Mouse (Mus musculus) megakaryocyte progenitor cell, adult 5-6 weeks (primary cell): Measurements from ENCODE around the gene Xpnpep1. TPM values are rescaled to one million over a fixed set of nuclear protein-coding genes. Genes with fewer than 3 reads are reported as not detected.

Source experiments
- ATAC-seq: replicated peaks from 2 replicates; pipeline ENCODE4 v1.8.0; 2016; ENCODE audit warnings: mild to moderate bottlenecking, moderate TSS enrichment, inconsistent platforms; ENCODE audit not compliant: poor library complexity
- total RNA-seq, 2 experiments: library from RNA; stranded (forward) in 1 of 2; stranded (reverse) in 1 of 2; fragments of 157-497, 149-512 nt in 1 of 2; fragments of 200-1000 nt in 1 of 2; gene quantifications; 2 replicates each; pipeline versions ENCODE4 v1.2.3 to v1.2.4; 2015 to 2017

The Xpnpep1 gene
- total RNA-seq (2015) (55.6 and 57.3 TPM in 2 replicates), total RNA-seq (2017) (46.9 and 62.8 TPM in 2 replicates)

GRCm38 (mm10) chr19:53040164-53041132, at the start of gene Xpnpep1:
TSS of gene Xpnpep1 (minus strand) at chr19:53040214.
- ATAC-seq, result no peak

DNA sequence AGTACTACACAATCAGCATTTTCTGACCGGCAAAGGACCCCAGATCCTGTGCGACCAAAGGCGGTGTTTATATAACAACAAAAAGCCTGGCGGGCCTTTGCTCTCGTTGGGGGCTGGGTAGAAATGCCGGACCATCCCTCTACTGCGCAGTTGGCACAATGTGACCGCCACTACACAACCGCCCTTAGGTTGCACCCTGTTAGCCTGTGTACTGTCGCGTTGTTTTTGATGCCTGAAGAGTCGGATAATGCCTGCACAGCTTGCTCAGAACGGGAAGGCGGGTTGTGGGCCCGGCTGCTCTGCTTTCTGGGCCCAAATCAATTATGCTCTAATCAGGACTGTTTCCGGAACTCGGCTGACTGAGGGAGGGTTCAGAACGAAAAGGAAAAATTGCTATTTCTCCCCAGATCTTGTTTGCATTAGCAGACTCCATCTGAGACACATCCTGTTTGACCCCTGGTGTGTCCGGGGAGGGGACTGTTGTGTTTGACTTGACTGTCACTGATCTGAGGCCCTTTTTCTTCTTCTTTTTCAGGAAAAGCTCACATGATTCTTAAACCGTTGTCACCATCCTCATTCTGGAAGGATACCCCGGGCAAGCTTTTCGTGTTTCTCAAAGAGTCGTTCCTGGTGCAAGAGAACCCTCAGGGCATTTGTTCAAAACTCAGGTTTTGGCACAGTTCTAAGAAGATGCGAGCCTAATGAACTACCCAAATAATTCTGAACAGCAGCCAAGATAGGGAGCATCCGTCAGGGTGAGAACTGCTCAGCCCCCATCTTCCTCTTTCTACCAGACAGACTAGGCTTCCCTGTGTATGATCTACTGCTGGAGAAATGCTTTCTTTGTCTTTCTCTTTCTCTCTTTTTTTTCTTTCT, 47.5 kb upstream of the Xpnpep1 start:
- peak; percentile 70 for ATAC-seq

DNA sequence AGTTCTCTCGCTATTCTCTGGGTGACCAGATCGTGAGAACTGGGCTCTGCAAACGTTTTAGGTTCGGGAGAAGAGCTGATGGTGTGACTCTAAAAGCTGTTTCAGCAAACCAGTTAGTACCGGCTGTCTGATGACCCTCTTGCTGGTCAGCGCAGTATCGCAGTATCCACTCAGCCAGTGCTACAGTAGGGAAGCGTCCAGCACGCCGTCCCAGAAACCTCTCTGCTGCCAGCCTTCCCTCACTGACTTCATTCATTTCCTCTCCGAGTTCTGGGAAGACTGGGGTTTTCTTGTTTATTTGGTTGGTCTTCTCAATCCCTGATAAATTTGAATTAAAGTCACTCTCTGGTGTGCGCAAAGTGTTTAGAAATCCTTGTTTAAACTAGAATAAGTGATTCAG, 46.8 kb upstream of the Xpnpep1 start:
- no peak for ATAC-seq

GRCm38 (mm10) chr19:53084735-53085134, 44.7 kb upstream of the Xpnpep1 start:
- ATAC-seq, result no peak

DNA sequence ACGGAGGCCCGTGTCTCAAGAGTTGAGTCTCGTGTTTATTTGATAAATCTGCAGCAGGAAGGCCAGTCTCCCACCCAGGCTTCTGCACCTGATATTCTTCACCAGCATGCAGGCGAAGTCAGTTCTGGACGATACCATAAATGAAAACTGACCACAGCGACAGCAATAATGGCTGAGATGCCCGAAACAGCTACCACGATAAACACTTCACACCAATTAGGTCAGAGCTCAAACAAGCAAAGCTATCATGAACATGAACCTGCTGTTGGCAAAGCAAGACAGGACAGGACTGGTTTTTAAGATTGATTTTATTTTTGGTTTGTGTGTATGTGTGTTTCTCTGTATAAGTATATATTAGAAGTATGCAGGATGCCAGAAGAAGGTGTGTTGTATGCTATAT, 42.8 kb upstream of the Xpnpep1 start:
- ATAC-seq, result no peak

DNA sequence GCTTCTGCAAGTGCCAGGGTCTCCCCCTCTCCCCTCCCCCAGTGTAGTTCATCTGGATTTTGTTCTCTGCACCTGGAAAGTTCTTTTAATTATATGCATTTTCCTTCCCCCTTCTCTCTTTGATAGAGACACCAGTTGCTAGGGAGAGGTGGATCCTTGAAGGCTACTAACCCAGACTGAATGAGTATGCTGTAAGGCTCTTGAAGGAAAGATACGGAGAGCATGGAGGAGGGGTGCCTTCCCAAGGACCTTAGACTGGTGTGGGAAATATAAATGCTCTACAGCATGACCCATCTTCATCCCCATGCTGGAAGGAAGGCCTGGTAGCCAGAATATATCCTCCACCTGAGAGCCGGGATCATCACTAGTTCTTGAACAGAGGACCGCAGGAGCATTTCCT, 41.3 kb upstream of the Xpnpep1 start:
- ATAC-seq, result no peak

DNA sequence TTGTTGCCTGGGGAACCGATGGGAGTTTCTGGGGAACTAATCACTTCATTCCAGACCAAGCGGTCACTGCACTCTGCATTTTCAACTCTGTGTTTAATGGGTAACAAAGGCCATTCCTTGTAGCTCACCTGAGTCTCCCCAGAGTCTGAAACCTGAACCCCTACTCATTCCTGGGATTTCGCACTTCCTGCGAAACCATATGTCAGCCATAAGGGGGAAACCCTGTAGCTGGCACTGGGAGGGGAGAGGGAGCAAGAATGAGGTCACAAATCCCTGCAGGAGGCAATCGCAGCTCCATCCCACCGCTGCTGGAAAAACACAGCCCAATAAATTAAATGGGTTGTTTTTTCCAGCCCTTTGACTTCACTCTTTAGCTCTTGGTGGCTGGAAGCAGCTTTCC, 40.9 kb upstream of the Xpnpep1 start:
- ATAC-seq, result no peak

GRCm38 (mm10) chr19:53080487-53080886, 40.5 kb upstream of the Xpnpep1 start:
- ATAC-seq, result no peak

- no peak for ATAC-seq
Observed at GRCm38 (mm10) chr19:53080026-53080425, 40.0 kb upstream of the Xpnpep1 start.

GRCm38 (mm10) chr19:53078271-53079085, 38.5 kb upstream of the Xpnpep1 start:
- ATAC-seq, result no peak

DNA sequence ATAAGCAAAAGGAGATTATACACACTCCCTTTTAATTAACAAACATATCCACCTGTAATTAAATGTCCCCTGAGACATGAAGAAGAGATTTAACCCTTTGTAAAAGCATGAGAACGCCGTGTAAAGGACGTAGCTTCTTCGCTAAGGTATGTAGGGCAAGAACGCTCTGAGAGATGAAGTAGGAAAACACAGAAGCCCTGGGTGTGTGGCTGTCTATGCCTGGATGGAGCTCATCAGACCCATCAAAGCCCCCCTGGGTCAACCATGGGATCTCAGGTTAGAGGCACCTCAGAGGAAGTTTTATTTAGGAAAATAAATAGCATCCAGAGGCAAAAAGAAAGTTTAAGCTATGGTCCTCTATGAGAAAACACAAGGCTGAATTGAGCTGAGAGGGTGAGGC, 37.3 kb upstream of the Xpnpep1 start:
- no peak for ATAC-seq

GRCm38 (mm10) chr19:53076238-53076981, 36.4 kb upstream of the Xpnpep1 start:
- ATAC-seq, result no peak

GRCm38 (mm10) chr19:53075896-53076237, 35.9 kb upstream of the Xpnpep1 start:
- no peak for ATAC-seq

- ATAC-seq, result peak; percentile 29
Observed at GRCm38 (mm10) chr19:53074899-53075722, 35.1 kb upstream of the Xpnpep1 start.

DNA sequence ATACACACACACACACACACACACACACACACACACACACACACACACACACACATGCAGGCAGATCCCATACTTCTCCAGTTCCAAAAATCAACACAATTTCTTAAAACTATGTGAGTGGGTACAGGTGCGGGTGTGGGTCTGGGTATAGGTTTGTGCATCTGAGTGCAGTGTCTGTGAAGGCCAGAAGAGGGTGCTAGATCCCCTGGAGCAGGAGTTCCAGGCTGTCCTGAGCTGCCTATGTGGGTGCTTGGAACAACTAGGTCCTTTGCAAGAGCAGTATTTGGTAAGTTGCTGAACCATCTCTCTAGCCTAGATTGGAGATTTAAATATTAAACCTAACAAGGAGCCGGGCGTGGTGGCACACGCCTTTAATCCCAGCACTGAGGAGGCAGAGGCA, 33.5 kb upstream of the Xpnpep1 start:
- ATAC-seq, result peak; percentile 78

DNA sequence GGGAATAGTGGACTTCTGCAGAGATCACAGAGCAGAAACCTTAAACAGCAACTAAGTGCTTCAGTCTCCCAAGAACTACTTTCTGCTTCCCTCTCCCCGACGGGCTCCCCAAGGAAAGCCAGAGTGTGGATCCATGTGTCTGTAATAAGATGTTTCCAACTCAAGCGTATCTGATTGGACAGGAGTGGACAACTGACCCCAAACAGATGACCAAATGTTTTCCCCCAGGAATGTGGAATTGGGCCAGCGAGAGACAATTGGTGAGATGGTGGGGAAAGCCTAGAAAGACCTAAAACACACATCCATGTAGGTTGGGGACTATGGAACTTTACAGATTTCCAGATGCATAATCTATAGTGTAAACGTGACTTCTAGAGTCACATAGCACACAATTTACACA, 32.4 kb upstream of the Xpnpep1 start:
- no peak for ATAC-seq

- no peak for ATAC-seq
Observed at GRCm38 (mm10) chr19:53071651-53072050, 31.6 kb upstream of the Xpnpep1 start.

DNA sequence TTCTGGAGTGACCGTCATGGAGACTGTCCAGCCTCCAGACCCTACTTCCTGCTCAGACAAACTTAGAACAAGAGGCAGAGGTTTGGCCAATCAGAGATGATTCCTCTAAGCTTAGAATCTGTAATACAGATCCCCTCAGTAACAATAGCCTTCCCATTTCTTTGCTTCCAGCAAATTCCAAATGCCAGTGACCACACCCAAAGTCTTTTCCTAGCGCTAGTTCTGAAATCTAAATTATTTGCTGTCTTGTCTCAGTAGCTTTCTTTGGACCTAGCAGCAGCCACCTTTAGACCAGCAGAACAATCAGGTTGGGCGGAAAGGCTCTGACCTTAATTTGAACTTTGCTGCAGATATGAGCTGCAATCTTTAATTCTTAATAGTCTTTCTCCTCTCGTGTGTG, 30.9 kb upstream of the Xpnpep1 start:
- no peak for ATAC-seq

DNA sequence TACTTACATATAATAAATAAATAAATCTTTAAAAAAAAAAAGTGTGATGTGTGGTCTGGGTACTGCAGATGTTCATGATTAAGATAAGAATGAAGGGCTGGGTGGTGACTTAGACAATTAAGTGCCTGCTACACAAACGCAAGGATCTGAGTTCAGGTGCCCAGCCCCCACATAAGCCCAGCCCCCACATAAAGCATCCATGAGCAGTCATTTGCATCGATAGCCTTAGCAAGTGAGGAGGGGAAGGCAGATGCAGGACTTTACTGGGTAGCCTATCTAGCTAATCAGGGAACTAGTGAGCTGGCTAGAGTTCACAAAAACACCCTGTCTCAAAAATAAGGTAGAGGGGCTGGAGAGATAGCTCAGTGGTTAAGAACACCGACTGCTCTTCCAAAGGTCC, 29.4 kb upstream of the Xpnpep1 start:
- ATAC-seq, result no peak; the same call in 1 of the 2 replicates
